Mouse (Mus musculus) E14TG2a.4 (cell line): ENCODE results near the gene Ubr4.
"Not testable (repeated sequence)": the region's sequence is repeated elsewhere in the genome, so short reads cannot be mapped to it uniquely, and the experiment has no call there.

Experiments
- H3K27me3 ChIP-seq: 2 replicates; pipeline ENCODE4 v1.6.1; 2014; ENCODE audit warnings: low read length, control low read depth; ENCODE audit not compliant: insufficient read depth
- H3K36me3 ChIP-seq: 2 replicates; pipeline ENCODE4 v1.6.1; 2014; ENCODE audit warnings: low read length, control low read depth; ENCODE audit not compliant: insufficient read depth
- H3K4me1 ChIP-seq: replicated peaks from 2 replicates; pipeline ENCODE4 v1.6.1; 2014; ENCODE audit warnings: low read depth, low read length, control low read depth
- H3K4me3 ChIP-seq: replicated peaks from 2 replicates; pipeline ENCODE4 v1.5.1; 2014; ENCODE audit warnings: mild to moderate bottlenecking, low read length
- H3K9me3 ChIP-seq: 2 replicates; pipeline ENCODE4 v1.6.1; 2014; ENCODE audit warnings: low read length, control low read depth
- CTCF ChIP-seq: conservative IDR thresholded peaks from 2 replicates; pipeline ENCODE4 v1.5.1; 2014; ENCODE audit warnings: low read length
- NANOG ChIP-seq: IDR thresholded peaks from 2 replicates; pipeline ENCODE4 v1.6.1; 2014; ENCODE audit warnings: borderline replicate concordance, low read length, mixed read lengths
- POU5F1 ChIP-seq: IDR thresholded peaks from 2 replicates; pipeline ENCODE4 v1.6.1; 2014; ENCODE audit warnings: low read length, borderline replicate concordance

Ubr4 gene

DNA sequence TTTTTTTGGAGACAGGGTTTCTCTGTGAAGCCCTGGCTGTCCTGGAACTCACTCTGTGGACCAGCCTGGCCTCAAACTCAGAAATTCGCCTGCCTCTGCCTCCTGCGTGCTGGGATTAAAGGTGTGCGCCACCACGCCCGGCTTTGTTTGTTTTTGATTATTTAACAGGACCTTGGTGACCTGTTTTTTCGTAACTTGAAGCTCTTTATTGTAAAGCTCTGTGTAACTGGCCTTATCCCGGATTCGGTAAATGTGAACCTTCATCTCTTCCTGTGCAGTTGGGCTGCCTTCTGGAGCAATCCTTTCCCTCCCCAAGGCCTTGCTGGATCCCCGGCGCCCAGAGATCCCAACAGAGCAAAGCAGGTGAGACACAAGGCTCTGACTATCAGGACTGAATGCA lies 21.1 kb downstream of the Ubr4 start:
- H3K4me3 ChIP-seq, result no peak overlapping the region
- peaks cover 97% of the 10 kb centered on the region for H3K36me3 ChIP-seq
- no peaks in the 10 kb centered on the region for H3K9me3 ChIP-seq
- peaks cover 28% of the 10 kb centered on the region for H3K4me1 ChIP-seq
- TF ChIP-seq CTCF (no peak), POU5F1 (no peak), NANOG (no peak)
- no peaks in the 10 kb centered on the region for H3K27me3 ChIP-seq

DNA sequence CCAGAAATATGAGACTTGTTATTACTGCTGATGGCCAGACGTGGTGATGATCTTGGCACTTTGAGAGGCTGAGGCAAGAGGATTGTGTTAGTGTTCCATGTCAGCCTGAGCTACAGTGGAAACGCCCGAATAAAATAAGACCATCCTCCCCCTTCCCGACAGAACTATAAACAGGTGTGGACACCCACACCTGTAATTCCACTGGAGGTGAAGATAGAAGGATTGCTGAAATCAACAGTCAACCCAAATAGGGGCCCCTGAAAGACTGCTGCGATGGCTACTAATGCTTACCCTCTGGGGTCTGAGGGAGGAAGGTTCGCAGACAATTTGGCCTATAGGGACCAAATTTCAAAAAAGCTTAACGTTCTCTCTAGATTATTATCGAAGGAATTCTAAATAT lies 27.3 kb downstream of the Ubr4 start:
- TF ChIP-seq NANOG, result no peak
- no peak for TF ChIP-seq POU5F1
- no peak for TF ChIP-seq CTCF
- Histone ChIP-seq H3K4me3 (peak overlapping the region; percentile 90), H3K36me3 (peaks cover 56% of the 10 kb centered on the region)

GRCm38 (mm10) chr4:139380207-139380748 lies 27.9 kb downstream of the Ubr4 start:
- Histone ChIP-seq H3K9me3 (no peaks in the 10 kb centered on the region), H3K27me3 (no peaks in the 10 kb centered on the region), H3K4me3 (peak overlapping the region; percentile 90), H3K36me3 (peaks cover 50% of the 10 kb centered on the region), H3K4me1 (peaks cover 50% of the 10 kb centered on the region)
- no peak for TF ChIP-seq CTCF

More for the DNA sequence above, 27.3 kb downstream of the Ubr4 start:
- Histone ChIP-seq H3K9me3 (no peaks in the 10 kb centered on the region), H3K4me1 (peaks cover 45% of the 10 kb centered on the region), H3K27me3 (no peaks in the 10 kb centered on the region)

- Histone ChIP-seq H3K36me3 (peaks cover 44% of the 10 kb centered on the region), H3K4me1 (peaks cover 56% of the 10 kb centered on the region), H3K9me3 (no peaks in the 10 kb centered on the region), H3K4me3 (peak overlapping the region; percentile 90), H3K27me3 (no peaks in the 10 kb centered on the region)
- TF ChIP-seq CTCF, result no peak
- TF ChIP-seq NANOG, result no peak
- TF ChIP-seq POU5F1, result no peak
Measured at GRCm38 (mm10) chr4:139380775-139381451, 28.5 kb downstream of the Ubr4 start.

DNA sequence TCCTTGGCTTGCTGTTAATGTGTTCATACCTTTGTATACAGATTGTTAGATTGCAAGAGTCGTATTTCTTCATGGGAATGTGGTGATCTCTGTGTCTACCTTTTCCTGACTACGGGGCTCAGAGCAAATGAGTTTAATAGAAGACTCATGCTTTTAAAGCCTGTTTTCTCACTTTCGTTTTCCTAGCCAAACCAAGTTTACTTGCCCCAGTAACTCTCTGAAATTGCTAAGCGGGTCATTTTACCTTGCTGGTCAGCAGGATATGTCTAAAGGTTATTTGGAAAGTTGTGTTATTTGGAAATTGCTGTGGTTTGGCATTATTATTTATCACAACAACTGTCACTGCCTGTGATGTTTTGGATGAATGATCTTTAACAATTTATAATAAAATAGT lies 29.0 kb downstream of the Ubr4 start:
- Histone ChIP-seq H3K9me3 (no peaks in the 10 kb centered on the region), H3K4me1 (peaks cover 61% of the 10 kb centered on the region), H3K4me3 (peak overlapping the region; percentile 90), H3K36me3 (peaks cover 40% of the 10 kb centered on the region), H3K27me3 (no peaks in the 10 kb centered on the region)
- TF ChIP-seq NANOG (no peak), CTCF (no peak), POU5F1 (no peak)

DNA sequence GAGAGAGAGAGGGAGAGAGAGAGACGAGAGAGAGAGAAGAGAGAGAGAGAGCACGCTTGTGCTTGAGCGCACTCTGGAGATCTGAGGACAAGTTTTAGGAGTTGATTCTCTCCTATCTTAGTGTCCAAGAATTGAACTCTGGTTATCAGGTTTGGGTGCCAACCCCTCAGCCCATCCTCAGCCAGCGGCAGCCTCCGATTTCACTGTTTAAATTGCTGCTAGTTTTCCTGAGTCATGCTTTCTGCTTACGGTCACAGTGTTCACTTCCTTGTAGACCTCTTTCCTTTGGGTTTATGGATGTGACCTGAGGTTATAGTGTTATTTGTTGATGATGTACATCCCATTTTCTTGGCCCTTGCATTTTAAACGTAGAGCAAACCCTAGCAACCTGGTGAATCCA lies 29.8 kb downstream of the Ubr4 start:
- Histone ChIP-seq H3K9me3 (no peaks in the 10 kb centered on the region), H3K36me3 (peaks cover 36% of the 10 kb centered on the region), H3K4me1 (peaks cover 69% of the 10 kb centered on the region), H3K27me3 (no peaks in the 10 kb centered on the region), H3K4me3 (peak overlapping the region; percentile 90)
- TF ChIP-seq NANOG (no peak), POU5F1 (no peak)

DNA sequence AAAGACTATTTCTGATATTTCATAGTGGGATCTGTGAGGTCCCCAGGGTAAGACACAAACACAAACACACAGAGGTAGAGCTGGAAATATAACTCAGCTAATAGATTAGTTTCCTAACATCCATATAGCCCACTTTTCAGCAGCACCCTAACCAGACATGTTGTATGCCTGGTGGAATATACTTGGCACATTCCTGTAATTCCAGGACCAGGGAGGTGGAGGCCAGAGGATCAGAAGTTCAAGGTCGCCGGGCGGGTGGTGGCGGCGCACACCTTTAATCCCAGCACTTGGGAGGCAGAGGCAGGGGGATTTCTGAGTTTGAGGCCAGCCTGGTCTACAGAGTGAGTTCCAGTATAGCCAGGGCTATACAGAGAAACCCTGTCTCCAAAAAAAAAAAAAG lies 33.4 kb downstream of the Ubr4 start:
- H3K27me3 ChIP-seq, H3K9me3 ChIP-seq: not testable (repeated sequence)
- Histone ChIP-seq H3K4me3 (peak overlapping the region; percentile 13; the same call in 1 of the 2 replicates), H3K36me3 (peaks cover 52% of the 10 kb centered on the region), H3K4me1 (peaks cover 89% of the 10 kb centered on the region)

GRCm38 (mm10) chr4:139386869-139387319 lies 34.5 kb downstream of the Ubr4 start:
- Histone ChIP-seq H3K9me3 (no peaks in the 10 kb centered on the region), H3K27me3 (no peaks in the 10 kb centered on the region), H3K4me3 (0 out of 2 replicates have a peak overlapping the region, but pooled peaks have one; percentile 13), H3K36me3 (peaks cover 63% of the 10 kb centered on the region), H3K4me1 (peaks cover 81% of the 10 kb centered on the region)
- TF ChIP-seq NANOG (no peak), POU5F1 (no peak), CTCF (no peak)

DNA sequence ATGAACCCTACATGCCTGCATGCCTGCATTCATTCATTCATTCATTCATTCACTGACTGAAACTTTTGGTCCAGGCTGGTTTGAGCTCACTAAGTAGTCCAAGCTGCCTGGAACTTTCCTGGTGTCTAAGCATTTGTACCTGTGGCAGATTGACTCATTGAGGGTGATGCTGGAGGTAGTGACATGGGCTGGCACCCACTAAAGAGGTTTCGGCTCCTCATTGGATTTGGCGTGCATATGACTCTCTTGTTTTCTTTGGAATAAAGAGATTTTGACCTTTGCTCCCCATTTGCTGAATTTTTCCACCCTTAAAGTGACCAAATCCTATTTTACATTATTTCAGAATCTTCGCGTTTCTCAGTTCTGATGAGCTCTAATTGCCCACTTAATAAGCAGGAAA lies 37.1 kb downstream of the Ubr4 start:
- TF ChIP-seq CTCF (no peak), POU5F1 (no peak), NANOG (no peak)
- peaks cover 56% of the 10 kb centered on the region for H3K4me1 ChIP-seq

More for the DNA sequence above, 37.1 kb downstream of the Ubr4 start:
- no peak overlapping the region for H3K4me3 ChIP-seq
- H3K27me3 ChIP-seq, result no peaks in the 10 kb centered on the region
- peaks cover 74% of the 10 kb centered on the region for H3K36me3 ChIP-seq
- H3K9me3 ChIP-seq, result no peaks in the 10 kb centered on the region
